Mouse (Mus musculus) embryo, embryonic 10 days (tissue): Measurements from ENCODE around the gene Best2.

ENCODE experiments used
- DNase-seq: peaks from one replicate; pipeline ENCODE4 v3.0.0-alpha.2; 2015; ENCODE audit warnings: low spot score

Best2 gene

DNA sequence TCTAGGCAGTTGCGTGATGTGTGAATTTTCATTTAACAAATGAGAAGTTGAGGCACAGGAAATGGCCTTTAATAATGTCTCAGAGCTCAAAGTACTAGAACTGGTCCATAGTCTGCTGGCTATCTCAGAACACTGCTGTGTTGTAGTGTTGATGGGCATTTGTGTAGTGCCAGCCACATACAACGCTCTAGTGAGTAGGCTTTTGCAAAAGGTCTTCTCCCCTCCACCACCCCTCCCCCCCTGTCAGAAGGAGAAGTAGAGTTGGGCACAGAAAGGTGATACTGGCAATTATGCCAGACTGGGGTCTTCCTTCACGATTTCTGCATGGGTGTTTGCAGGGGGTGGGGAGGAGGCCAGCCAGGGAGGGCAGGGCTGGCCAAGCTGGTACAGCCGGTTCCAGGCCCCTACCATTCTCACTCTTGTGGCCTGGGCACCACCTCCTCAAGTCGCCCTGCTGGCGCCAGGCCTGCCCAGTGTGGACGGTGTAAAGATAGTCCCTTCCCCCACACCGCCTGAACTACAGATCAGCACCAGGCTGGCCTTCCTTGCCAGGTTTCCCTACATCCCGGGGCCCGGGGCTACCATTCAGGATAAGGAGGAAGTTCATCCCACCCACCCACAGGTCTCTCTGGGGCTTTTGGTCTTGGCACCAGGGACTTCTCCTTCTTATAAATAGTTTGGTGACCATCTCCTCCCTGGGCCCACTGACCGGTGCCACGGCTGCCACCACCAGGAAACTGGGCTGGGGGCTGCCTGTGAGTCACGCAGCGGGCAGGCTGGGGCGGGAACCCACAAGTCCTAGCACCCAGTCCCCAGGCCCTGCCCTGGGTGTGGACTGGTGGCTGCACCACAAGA lies 32.5 kb downstream of the Best2 start:
- no peak for DNase-seq

DNA sequence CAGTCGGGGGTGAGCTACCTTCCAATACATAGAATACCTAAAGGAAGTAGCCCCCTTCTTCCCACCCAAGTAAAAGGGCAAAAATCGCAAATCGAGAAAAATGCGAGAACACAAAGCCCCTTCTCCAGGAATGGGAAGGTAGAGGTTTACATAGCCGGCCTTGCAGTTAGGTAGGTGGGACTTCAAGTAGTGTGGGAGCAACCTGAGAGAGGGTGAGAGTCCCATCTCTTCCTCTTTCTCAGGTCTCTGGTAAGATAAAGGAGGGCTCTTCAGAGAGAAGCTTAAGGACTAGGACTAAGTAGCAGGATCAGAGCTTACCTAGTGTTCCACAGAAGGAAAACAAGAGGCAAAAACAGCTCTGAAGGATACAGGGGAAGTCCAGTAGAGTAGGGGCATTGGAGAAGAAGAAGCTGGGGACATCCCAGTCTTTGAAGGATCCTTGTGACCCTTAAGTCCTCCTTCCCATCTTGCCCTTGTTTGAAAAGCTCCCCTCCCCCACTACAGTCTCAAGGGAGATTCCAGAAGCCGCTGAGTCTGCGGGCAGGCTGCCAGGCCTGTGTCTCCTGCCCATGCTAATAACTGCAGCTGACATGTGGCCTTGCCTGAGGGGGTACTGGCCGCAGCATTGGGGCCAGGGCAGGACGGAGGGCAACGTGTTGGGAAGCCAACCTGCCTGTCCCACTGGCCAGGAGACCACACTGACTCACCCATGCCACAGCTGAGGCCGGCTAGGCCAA lies 33.5 kb downstream of the Best2 start:
- DNase-seq = no peak

DNA sequence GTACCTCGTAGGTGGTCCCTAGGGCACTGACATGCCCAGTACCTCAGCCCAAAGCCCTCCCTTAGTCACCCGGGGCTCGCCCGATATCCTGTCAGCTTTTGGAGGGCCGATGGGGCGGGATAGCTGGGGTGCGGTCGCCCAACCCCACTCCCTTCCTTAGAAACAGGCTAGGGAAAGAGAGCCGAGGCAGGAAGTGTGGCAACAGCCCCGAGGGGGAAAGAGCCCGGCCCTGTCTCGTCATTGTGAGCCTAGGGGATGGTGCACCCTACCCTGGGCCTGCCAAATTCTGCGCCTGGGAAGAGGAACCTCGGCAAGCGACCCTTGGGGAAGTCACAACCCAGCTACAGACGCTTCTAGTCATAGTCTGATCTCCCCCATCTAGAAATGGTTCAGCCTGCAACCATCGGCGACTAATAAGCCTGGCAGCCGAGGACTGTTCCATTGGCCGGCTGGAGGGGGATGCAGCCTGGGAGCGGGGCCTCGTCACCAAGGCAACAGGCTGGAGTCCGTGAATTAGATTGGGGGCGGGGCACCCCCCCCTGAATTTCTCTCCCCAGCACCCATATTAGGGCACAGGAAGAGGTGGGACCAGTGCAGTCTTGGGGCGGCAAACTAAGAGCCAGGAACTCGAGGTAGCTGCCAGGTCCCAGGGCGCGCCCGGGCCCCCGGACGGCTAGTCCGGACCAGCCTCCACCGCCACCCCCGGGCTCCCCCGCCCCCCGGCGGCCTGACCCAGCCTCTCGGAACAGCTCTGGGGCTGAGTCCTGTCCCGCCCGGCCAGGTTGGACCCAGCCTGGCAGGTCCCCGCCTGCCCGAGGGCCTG lies 34.5 kb downstream of the Best2 start:
- peak; percentile 92 for DNase-seq

- DNase-seq = peak; percentile 86
These were observed 35.9 kb downstream of the Best2 start, which contains the start of gene Junb for GRCm38 (mm10) chr8:84978248-84978940. TSS of gene Junb (minus strand) at chr8:84978718.

DNA sequence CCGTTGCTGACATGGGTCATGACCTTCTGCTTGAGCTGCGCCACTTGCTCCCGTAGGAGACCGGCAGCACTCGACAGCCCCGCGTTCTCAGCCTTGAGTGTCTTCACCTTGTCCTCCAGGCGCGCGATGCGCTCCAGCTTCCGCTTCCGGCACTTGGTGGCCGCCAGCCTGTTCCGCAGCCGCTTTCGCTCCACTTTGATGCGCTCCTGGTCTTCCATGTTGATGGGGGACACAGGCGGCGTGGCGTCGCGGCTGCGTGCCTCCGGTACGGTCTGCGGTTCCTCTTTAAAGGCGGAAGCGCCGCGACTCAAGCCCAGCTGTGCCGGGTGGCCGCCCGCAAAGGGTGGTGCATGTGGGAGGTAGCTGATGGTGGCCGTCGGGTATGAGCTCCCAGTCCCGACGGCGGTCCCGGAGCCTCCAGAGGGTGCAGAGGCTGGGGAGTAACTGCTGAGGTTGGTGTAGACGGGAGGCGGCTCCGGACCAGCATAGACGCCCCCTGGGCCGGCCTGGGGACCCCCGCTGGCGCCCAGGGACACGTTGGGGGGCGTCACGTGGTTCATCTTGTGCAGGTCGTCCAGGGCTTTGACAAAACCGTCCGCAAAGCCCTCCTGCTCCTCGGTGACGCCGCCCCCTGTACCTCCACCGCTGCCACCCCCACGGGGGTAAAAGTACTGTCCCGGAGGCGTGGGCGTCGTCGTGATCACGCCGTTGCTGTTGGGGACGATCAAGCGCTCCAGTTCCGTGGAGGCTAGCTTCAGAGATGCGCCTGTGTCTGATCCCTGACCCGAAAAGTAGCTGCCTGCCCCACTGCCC lies 36.7 kb downstream of the Best2 start:
- peak; percentile 80 for DNase-seq

DNA sequence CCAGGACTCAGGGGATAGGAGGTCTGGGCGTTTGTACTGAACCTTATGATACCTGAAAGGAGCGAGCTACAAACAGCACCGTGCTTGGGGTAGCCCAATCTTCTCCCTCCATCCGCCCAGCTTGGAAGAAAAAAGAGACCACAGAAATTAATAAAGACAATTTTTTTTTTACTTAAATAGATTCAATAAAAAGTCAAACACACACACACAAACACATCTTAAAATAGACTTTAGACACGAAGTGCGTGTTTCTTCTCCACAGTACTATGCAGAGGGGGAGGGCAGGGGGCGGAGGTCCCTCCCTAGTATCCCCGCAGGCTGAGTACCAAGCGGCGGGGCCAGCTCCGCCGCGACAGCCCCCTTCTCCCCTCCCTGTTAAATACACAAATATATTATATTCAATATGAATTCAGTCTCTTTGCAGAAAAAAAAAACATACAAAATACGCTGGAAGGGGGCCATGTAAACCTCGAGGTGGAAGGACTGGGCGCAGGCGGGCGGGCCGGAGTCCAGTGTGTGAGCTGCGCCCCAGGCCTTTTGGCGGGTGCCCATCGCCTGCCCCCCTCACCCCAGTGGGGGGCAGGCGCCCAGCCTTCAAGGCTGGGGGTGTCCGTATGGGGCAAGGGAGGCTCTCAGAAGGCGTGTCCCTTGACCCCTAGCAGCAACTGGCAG lies 37.4 kb downstream of the Best2 start:
- no peak for DNase-seq

DNA sequence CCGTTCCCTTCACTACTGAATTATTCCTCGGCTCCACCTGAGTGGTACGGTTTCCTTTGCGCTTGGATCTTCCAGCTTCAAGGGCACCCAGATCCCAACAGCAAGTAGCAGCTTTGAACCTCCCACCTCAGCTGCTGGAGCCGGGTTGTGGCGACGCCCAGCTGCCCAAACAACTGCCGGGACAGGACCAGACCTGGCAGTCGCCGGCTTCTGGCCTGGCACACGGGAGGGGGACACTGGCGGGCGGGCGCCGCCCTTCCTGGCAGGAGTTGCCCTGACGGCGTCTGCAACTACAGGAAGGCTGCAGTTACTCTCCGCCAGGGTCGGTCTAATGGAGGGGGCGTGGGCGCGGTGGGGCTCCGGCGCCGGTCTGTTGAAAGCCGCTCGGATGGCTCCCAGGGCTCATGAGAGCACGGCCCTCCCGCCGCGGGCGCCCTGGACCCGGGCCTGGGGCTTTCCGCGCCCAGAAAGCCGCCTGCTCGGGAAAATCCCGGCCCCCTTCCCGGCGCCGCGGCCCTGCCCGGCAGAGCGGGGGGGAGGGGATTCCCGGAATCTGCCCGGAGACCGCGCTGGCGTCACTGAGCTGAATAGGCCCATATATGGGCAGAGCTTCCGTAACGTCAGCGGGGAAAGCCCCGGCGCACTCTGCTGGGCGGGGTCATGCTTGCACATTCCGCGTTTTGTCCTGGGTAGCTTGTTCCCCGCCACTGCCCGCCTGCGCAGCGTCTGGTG lies 38.1 kb downstream of the Best2 start:
- DNase-seq = peak; percentile 96

DNA sequence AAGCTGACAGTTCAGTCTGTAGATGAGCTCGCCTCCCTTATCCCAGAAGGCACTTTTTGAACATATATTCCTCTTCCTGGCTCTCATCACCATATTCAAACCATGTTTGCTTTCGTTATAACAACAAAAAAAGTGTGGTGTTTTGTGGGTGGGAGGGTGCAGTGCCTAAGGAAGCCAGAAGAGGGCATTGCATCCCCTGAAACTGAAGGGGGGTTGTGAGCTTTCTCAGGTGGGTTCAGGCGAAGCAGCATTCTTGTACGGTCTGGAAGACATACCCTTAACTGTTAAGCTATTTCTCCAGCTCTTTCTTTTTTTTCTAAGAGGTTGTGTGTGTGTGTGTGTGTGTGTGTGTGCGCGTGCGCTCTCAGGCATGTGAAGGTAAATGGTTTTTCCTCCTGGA lies 38.9 kb downstream of the Best2 start:
- DNase-seq = peak; percentile 66

DNA sequence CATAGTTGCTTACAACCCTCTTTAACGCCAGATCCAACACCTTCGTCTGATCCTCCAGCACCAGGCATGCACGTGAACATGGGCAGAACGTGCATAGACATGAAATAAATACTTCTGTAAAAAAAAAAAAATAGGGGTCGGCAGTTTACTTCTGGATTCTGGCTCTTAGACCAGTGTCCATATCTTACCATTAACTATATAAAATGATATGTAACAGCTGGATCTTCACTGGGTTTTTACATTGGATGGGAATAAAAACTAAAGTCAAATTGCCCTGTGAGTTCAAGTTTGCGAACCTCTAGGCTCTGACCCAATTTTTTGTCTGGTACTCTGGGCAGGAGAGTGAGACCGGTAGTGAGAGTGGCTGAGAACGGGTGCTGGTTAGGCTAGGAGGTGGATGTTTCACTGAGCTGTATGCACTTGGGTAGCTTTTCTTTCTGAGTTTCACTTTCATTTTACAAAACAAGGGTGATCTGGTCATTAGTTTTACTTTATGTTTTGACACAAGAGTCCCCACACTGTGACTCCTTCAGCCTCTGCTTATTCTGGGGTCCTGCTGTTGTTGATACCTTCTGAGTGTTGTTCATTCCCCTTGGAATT lies 39.7 kb downstream of the Best2 start:
- DNase-seq = no peak

DNA sequence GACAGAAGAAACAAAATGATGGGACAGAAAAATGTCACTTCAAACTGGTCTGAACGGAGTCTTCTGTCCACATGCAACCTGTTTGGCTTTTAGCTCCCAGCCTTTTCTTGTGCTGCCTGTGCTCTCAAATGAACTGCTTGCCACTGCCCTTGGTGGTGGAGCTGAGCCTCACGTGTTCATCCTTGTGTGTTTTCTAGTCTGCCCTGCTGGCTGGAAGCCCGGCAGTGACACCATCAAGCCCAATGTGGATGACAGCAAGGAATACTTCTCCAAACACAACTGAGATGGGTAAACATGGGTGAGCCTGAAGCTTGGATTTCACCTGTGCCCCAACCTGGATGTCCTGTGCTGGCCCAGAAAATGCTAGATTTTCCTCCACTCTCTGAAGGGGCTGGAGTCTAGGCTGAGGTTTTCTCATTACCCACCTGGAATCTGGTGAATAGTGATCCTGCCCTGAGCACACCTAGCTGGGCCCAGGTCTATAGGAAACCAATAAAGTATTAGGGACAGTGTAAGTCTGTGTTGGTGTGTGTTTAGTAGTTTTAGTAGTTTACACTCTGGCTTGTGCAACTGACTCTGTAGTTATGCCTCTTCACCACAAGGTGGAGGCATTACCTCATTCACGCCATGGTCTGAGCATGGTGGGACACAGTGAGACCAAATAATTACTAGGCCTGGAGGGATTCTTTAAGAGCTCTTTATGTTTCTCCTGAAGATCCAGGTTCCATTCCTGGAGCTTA lies 40.4 kb downstream of the Best2 start:
- DNase-seq = peak; percentile 84

DNA sequence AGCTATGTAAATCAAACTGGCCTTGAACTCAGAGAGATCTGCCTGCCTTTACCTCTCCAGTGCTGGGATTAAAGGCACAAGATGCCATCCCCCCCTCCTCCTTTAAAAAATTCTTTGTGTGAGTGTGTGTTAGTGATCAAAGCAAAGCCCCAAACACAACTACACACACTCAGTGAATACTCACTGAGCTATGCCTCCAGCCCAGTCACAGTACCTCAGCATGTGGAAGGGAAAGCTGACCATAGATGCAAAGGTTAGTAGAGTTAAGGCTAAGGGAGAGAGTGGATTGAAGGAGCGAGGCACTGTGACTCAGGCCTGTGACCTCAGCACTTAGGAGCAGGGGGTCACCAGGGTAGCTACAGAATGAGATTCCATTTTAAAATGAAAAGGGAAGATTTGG lies 41.3 kb downstream of the Best2 start:
- DNase-seq = no peak

GRCm38 (mm10) chr8:84970913-84971312 lies 43.4 kb downstream of the Best2 start:
- DNase-seq = no peak

- DNase-seq = peak; percentile 34
These were observed 44.1 kb downstream of the Best2 start for GRCm38 (mm10) chr8:84970135-84970790.

DNA sequence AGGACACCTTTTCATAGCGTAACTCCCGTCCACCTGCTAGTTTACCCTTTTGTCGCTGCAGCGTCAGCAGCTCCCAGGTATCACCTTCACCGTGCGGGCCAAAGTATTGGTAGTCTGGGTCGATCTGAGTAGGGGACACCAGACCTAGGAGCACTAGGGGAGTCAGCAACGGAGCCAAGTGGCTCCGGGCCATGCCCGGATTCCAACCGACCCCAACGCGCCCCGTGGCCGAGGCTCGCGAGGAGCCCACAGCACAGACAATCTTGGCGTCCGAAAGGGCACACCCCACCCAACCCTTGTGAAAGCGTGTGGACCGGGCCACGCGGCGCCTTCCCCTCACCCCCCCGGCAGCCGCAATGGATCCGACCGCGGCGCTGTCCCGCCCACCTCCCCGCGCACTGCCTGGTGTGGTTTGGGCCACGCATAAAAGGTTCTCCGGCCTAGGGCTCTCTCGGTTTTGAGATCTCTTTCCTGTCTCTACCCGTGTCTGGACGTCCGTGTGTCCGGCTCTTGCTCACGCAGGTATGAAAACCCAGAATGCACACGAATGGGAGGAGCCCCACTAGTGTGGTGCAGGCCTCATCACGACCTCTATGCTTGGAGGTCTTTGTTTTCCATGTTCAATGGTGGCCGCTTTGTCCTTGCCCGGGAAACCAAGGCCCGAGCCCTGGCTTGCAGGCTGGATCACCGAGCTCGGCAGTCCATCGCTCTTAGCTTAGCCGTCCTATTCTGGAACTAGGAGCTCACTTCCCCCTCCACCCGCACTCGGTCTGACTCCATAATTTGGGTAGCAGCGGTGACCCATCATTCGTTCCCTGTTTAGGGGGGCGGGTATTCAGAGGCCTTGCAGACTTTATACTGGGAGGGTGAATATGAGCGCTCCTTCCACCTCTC lies 44.8 kb downstream of the Best2 start, which contains the start of the genes Gm49661, Prdx2 and Rnaseh2a:
Gene Gm49661 (minus strand): TSS at position 193 of the 894 bp plus-strand sequence.
Gene Prdx2 (plus strand): TSS at position 347 of the 894 bp plus-strand sequence.
Gene Rnaseh2a (minus strand): TSS at position 527 of the 894 bp plus-strand sequence.
- peak; percentile 83 for DNase-seq

- DNase-seq = no peak
These were observed 45.7 kb downstream of the Best2 start for GRCm38 (mm10) chr8:84968650-84969049.

DNA sequence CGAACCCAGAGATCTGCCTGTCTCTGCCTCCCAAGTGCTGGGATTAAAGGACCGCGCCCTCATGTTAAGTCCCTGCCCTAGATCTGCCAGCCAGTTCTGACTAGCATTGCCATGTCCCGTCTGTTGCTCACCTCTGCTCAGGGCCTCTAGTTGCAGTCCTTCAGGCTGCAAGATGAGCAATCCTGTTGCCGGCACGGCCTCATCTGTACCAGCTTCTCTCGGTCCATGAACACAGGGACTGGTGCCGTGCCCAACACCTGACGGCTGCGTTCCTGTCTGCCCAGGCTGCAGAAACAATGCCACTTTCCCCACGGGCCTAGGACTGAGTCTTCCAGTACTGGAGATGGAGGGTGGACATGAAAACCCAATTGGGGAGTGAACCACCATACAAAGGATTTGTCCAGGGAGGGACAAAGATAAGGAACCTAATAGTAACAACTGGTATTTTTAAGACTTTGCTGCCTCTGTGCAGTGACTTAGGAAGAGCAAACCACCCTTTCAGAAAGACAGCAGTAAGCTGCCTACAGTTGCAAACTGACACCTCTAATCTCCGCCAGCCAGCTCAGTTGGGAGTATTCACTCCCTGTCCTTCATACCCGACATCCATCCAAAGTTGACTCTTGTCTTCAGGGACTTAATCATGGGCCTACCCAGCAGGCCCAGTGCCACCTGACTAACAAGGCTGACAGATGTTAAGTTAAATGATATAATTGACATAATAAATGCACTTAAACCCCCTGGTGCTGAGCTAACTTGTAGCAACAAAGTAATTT lies 46.6 kb downstream of the Best2 start:
- no peak for DNase-seq
